Mouse (Mus musculus) lung, postnatal 0 days (tissue): ENCODE results near the gene Dctpp1.

ENCODE experiments used
- CTCF ChIP-seq: IDR thresholded peaks from 2 replicates; pipeline ENCODE4 v1.5.1; 2016; ENCODE audit warnings: antibody characterized with exemption, mild to moderate bottlenecking
- EP300 ChIP-seq: IDR thresholded peaks from 2 replicates; pipeline ENCODE4 v1.6.1; 2016; ENCODE audit warnings: antibody characterized with exemption, mild to moderate bottlenecking, control low read depth

DNA sequence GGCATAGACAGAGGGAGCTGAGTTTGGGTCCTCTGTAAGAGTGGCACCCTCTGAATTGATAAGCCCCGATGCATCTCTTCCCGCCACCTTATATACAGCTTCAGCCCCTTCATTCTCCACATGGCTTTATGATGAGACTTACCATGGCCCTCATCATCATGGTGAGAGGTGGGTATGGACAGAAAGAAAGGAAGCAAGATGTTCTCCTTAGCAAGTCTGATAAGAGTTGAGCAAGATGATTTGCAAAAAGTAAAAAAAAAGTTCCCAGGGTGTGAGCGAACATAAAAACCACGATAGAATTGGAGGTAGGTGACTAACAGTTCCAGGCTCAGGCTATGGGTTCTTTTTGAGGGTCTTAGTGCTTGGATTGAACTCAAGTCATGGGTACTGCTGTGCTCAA lies 41.8 kb downstream of the Dctpp1 start:
- TF ChIP-seq CTCF (no peak), EP300 (no peak)
